Mouse (Mus musculus) lung, postnatal 14 days (tissue): ENCODE data around the gene B4galt5.
"Not testable (repeated sequence)": the region's sequence is repeated elsewhere in the genome, so short reads cannot be mapped to it uniquely, and the experiment has no call there.

ENCODE experiments used
- DNase-seq: peaks from one replicate; pipeline ENCODE4 v3.0.0; 2021

B4galt5 gene

DNA sequence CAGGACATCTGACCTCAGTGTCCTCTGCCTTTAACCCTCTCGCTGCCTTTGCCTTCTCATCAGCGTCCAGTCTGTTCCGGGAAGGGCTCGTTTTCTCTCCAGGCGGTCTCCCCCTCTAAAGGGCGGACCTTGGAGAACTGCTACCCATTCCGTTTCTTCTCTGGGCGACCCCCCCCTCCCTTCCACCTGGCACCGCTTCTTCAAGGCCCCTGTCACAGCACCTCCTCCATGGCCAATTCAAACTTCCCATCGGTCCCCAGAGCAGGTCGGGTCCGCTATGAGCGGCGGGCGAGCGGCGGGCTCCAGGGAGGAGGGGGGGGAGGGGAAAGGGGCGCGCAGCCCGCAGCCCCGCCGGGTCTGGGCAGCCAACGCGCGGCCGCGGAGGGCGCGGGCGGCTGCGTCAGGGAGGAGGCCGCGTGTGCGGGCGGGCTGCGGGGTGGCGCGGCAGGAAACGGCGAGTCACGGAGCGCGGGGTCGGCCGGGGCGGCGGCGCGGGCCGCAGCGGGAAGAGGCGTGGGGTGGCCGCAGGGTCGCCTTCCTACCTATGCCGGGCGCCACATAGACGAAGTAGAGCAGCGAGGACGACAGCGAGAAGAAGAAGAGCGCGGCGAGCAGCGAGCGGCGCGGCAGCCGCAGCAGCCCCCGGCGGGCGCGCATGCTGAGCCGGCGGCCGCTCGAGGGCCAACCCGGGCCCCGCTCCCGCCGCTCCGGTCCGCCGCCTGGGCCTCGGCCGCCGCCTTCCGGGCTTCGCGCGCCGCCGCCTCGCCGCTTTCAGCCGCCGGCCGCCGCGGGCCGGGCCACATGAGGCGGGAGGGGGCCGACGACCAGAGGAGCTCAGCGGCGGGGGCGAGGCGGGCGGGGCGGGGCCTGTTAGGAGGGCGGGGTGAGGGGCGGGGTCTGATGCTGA lies at the start of gene B4galt5:
B4galt5 (minus strand) TSS at position 808 of the 907 bp plus-strand sequence.
- no peak for DNase-seq

DNA sequence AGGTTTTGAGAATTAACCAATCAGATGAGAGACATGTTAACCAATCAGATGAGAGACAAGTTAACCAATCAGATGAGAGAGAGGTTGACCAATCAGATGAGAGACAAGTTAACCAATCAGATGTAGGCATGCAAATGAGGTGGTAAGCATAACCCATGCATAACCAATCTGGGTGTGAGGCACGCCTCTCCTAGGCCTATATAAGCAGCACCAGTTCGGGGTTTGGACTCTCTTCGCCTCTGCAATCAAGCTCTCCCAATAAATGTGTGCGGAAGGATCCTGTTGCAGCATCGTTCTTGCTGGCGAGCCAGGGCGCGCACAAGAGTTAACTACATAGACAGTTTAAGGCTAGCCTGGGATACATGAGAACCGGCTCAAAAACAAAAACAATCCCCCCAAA lies 47.4 kb upstream of the B4galt5 start:
- not testable (repeated sequence) for DNase-seq

DNA sequence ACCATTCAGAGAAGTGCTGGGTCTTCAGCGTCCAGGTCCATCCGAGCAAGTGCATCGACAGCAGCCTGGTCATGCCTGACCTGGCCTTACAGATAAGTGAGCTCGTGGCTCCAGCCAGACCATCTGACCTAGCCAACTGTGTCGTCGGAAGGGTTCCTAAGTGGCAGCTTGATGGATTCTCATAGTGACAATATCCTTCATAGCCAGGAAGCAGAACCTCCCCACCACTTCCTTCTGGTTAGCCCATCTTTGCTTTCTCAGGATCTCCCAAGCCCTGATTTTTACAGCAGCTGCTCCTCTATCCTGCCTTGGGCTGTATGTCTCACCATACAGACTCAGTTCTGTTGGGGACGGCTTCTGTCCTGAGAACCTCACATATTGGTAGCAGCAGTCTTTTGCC lies 45.4 kb upstream of the B4galt5 start:
- DNase-seq: no peak

DNA sequence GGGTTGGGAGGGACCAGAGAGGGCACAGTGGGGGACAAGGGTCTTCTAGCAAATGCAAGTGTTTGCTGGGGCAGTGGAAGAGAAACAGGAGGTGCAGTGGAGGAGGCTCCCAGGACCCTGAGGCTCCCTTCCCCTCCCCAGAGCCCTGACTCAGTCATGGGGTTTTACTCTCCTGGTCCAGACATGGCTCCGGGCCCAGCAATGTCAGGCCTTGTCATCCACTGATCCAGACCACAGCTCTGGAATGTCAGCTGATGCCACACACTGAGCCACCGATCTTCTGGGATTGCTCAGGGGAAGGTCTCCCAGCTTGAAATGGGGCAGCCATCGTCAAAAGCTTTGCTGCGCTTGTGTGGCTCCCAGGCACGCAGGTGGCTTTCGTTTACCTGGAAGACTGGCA lies 38.0 kb upstream of the B4galt5 start:
- DNase-seq: no peak

DNA sequence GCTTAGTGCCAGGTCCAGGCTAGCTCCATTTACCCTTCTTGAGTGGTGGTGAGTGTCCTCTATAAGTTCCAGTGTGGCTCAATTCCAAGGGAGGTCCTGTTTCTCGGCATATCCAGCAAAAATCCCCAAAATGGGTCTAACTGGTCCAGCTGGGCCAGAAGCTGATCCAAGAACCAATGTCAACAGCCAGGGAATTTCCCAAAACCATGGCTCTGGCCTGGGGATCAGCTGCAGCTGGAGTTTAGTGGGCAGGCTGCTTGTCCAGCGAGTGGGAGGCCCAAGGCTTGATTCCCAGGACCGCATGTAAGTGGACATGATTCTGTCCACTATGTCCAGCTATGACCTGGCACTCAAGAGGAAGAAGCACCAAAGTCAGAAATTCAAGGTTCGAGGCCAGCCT lies 37.5 kb upstream of the B4galt5 start:
- no peak for DNase-seq

DNA sequence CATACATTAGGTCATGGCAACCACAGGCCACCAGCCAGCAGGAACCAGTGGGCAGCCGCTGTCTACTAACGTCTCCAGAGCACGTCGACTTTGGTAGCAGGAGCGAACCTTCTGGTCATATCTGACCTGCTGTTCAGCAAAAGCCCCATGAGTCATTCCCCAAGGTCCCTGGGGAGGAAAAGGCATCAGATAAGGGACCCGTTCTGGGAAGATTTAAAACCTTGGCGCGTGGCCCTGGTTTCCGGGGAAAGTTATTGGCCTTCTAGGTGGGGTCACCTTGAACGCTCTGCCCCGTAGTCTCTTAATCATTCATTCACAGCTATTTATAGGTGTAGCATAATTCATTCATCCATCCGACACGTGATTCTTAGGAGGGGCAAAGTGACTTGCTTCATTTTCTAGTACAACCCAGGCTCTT lies 34.7 kb upstream of the B4galt5 start:
- no peak for DNase-seq

DNA sequence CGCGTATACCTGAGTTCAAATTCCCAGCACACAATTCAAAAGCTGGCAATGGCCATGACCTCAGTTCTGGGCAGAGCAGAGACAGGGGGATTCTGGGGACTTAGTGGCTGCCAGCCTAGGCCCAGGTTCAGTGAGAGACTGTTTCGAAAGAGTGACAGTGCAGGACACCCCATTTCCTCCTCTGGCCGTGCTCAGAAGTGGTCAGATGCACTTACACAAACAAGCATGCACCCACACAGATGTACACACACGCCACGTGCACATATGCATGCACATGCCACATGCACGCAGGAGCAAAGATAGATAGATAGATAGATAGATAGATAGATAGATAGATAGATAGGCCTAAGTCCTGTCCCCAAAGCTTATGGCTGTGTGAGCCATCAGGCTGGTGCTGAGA lies 33.4 kb upstream of the B4galt5 start:
- no peak for DNase-seq

DNA sequence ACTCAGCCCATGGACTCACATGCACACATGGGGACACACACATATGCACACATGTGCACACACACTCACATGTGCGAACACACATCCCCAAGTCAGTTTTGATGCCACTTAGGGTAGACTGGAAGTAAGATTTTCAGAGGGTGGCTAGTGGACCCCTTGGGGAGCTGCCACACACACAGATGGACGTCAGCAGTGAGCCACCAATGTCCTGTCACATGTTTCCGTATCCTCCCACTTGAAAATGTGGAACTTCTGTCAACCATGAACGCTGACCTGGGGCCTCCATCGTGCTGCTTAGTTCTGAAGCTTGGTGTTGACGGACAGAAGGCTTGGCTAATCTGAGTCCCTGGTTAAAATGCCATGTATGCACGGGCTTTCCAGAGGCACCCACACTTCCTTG lies 32.6 kb upstream of the B4galt5 start:
- DNase-seq: no peak

DNA sequence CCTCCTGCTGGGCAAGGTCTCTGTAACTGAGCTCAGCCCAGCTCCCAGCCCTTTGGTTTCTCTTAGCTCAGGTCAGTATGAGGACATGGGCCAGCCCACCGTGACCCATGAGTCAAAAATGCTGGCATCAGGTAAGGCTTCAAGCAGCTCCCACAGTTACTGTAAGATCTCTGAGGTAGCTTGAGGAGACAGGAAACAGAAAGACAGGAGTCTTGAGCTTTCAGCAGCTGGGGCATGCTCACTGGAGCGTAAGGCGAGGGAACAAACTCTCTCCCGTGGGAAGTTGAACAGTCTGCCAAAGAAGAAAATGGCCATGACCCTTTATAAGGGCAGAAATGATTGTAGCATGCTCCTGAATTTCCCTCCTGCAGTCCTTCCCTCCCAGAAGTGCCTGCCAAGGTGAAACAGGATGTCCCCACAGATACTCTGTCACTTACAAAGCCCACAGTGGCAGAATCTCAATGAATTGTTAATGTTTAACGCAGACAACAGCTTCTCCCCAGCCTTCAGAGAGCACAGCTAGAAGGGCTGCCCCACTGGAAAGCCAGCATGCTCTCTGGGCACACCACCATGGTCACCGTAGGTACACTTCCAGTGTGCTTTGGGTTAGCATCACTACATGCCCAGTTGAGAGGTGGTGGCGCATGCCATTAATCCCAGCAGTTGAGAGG lies 31.8 kb upstream of the B4galt5 start:
- DNase-seq: no peak

DNA sequence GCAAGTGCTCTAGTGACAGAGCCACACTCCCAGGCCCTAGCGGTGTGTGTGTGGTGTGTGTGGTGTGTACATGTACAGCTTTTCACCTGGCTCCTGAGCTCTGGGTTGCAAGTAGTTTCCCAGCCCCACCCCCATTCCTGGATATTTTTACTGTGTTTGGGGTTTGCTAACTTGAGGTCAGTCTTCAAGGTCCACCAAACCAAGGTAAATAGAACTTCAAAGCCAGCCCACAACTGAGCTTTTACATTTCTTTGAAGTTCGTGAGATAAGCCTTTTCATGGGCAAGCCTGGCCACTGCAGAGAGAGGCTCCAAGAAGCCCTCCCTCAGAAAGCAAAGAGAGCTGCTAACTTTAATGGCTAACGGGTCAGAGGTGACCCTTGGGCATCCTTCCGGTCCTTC lies 30.0 kb upstream of the B4galt5 start:
- no peak for DNase-seq

DNA sequence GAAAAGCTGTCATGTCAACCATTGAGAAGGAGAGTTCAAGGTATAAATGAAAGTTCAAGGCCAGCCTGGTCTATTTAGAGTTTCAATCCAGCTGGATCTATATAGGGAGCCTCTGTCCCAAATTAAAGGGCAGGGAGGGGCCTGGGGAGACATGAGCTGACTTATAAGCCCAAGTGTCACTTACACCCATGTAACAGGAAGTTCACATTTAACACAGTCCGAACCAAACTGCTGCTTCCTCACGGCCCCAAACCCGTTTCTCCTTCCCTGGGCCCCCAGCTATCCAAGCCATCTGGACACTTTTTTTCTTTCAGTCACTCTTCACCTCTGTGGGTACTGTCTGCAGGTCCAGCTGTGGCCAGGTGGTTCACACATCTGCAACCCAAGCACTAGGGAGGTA lies 28.7 kb upstream of the B4galt5 start:
- DNase-seq: no peak

DNA sequence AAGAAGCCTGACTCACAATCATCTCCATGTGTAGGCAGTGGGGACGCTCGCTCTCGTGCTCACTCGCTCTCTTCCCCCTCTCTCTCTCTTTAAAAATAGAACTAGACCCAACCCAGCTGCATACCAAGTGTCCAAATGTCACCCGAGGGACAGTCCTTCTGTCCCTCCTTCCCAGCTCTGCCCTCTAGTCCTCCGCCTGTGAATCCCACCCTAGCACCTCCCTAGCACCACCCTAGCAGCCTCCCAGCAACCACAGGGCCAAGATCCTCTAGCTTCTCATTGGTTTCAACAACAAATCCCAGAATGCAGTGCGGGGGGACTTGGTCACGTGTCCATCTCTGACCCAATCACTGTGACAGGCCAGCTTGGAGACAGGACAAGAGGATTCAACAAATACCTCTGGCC lies 27.2 kb upstream of the B4galt5 start:
- no peak for DNase-seq

DNA sequence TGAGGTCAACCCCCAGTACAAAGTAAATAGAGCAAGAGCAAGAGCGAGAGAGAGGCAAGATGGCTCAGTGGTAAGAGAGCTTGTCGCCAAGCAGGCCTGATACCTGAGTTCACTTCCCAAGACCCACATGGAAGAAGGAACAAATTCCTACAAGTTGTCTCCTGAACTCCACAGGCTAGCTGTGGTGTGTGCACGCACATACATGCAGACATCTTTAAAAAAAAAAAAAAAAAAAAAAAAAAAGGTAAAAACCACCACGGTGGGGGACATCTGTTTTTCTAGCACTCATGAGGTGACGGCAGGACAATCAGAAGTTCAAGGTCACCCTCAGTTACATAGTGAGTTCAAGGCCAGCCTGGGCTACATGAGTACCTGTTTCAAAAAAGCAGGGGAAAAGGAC lies 26.7 kb upstream of the B4galt5 start:
- DNase-seq: no peak

DNA sequence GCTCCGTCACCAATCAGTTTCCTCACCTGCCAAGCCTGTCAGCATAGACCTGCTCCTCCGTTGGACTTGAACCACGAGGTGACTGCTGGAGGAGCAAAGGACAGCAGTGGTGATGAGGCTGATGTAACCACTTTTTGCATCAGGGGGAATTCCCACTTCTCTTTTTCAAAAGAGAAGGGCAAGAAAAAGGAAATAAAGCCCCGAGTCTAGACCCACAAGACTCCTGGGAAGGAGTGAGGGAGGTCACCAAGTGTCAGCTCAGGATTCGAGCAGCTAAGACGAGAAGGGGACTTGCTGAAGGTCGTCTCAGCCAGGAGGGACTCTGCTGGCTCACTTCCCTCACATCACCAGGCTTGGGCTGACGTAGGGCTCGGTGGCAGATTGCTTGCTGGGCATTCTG lies 26.2 kb upstream of the B4galt5 start:
- no peak for DNase-seq

DNA sequence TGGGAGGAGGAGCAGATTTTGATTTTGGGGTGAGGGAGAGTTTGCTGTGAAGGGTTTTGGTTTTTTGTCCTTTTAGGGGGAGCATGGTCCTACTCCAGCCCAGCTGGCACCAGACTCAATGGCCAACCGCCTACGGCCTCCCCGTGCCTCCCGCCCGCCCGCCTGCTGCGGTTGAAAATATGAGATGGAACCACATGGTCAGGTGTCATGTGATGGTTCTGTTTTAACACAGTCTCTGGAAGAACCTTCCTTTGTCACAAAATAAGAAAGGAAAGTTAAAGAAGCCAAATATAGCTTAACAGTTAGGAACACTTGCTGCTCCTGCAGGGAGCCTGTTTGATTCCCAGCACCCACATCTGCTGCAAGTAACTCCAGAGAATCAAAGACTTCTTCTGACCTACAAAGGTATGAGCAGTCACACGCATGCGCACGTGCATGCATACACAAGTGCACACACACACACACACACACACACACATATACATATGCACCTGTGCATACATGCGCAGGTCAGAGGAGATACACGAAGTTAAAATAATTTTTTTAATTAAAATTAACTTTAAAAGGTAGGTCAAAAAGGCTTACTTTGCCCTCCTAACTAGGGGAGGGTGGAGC lies 25.3 kb upstream of the B4galt5 start:
- no peak for DNase-seq

DNA sequence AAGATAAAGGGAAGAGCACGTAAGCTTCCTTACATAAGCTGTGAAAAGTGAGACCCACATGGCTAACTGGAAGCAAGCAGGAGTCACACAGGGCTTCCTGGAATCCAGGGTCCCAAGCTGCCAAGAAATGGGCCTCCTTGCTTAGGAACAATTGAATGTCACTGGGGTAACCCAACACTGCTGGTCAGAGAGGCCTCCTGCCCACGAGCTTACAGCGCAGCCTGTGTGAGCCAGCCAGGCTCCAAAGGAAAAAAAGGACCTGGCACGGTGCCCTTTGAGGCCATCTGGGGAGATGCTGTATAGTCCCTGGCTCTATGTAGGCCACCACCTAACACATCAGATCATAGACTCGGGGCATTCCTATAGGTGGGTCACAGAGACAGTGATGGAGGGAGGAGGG lies 24.3 kb upstream of the B4galt5 start:
- DNase-seq: no peak

DNA sequence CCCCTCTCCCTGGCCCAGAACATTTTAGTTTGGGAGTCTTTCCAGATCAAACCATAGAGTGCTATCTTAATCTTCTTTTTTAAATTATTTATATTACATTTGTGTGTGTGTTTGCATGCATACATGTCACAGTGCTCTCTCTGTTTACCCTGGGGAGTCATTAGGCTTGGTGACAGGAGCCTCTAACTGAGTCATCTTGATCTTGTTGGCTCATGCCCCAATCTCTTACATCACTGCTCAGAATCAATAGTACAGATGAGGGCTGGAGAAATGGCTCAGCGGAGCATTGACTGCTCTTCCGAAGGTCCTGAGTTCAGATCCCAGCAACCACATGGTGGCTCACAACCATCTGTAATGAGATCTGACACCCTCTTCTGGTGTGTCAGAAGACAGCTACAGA lies 22.5 kb upstream of the B4galt5 start:
- no peak for DNase-seq

DNA sequence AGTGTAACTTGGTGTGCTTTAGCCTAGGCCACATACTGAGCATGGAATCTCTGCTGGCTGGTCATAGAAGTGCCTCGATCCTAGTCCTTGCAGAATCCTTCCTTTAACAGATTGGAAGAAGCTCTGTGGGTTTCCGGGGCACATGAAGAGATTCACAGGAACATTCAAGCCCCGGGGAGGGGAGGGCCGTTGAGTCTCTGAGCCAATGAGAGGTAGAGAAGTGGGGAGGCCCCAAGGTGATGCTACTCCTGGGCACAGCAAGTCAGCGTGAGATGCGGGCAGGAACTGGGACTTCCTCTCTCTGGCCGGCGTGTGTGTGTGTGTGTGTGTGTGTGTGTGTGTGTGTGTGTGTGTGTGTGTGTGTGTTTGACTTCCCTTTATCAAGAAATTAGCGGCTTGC lies 19.3 kb upstream of the B4galt5 start:
- DNase-seq: no peak

DNA sequence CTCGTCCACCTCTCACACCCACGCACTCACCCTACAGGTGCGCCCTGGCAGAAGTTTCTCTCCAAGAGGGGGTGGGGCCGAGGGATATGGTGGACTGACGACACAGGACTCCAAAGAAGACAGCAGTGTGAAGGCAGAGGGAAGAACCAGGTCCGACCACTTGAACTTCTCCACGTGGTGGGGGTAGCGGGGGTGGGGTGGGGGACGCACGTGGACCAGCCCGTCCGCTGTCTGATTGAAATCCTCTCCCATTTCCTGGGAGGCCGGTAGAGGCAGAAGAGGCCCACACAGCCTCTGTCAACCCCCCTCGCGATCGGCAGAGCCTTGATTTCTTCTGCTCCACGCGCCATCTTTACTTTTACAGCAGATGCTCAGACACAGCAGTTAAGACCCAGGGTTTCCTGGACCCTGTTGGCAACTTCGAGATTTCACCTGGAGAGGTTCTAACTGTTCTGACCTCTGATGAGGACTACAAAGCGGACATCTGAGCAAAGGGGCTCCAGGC lies 18.8 kb upstream of the B4galt5 start:
- DNase-seq: no peak

DNA sequence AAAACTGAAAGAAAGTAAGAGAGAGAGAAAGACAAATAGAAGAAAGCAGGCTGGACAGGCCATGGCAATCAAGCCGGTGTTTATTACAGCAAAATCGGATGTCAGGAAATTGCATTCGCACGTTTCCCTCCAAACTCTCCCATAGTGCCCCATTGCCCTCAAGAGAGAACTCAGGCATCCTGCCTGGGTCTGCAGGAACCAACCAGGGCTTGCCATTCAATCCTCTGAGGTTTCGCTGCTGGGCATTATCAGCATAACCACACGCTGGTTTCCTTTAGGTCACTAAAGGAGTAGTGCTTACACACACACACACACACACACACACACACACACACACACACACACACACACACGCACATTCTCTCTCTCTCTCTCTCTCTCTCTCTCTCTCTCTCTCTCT lies 18.3 kb upstream of the B4galt5 start:
- no peak for DNase-seq

DNA sequence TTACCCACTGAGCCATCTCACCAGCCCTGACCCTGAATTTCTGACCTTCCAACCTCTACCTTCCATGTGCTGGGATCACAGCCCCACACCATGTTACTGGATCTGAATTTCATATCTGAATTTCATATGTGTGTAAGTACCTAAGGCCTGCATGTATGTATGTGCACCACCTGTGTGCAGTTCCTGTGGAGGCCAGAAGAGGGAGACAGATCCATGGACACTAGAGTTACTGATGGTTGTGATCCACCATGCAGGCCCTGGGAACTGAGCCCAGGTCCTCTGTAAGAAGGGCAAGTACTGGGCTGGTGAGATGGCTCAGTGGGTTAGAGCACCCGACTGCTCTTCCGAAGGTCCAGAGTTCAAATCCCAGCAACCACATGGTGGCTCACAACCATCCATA lies 16.1 kb upstream of the B4galt5 start:
- no peak for DNase-seq

DNA sequence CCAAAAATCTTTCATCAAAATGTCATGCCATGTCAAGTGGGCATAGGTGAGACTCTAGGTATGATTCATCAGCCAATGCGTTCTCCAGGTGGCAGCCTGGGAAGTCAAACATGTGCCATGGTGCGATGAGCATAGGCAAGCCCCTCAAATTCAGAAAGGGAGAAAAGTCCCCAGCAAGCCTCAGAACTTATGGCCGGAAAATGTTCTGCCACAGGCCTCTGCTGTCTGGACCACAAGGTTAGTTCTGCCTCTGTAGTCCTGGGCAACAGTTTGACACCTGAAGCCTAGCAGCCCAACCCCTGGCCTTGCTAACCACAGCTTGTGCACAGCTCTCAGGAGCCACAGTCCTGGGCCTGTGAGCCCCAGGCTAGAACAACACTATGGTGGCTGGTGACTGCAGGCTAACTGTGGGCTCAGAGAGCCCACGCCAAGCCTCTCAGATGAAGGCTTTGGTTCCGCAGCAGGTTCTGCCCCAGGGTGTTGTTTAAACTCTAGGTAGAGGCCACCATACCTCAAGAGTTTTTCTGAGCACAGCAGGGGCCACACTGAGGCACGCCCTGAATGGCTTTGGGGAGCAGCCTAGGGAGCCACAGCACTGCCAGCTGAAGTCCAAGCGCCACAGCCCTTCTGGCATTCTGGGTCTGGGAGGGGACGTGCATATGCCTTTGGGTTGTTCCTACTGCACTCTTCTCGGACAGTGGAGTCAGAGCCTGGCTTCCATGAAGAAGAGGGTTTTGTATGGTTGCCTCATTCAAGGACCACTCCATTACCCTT lies 14.5 kb upstream of the B4galt5 start:
- DNase-seq: no peak

DNA sequence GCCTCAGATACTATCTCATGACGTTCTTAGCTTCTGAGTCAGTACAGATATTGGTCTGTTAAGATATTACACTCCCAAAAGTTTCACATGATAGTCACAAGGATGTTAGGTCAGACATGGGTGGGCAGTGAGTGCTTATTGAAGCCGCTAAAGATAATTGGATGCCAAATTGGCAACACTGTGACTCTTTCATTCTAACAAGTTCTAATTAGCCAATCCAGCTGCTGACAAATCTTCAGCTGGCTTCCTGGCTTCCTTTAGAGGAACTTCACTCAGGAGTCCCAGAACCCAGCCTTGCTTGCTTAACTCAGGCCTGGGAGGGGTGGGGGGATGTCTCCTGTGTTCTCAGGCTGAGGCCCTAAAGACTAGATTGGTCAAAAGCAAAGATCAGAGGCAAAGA lies 9.5 kb upstream of the B4galt5 start:
- no peak for DNase-seq
